Mouse (Mus musculus): ENCODE measurements around the gene Olfr8.
"Not testable (repeated sequence)": the region's sequence is repeated elsewhere in the genome, so short reads cannot be mapped to it uniquely, and the experiment has no call there.

Gene Olfr8

GRCm38 (mm10) chr10:78950336-78950735, at the start of gene Olfr8:
Olfr8 (plus strand) TSS chr10:78950636.
- in situ Hi-C loops (cut with MboI): not testable (repeated sequence)

- in situ Hi-C loops (cut with MboI): not testable (repeated sequence)
These were observed 37.6 kb upstream of the Olfr8 start, which contains the start of gene Olfr1354 for GRCm38 (mm10) chr10:78912871-78913270. Olfr1354 (plus strand) TSS chr10:78913171.

DNA sequence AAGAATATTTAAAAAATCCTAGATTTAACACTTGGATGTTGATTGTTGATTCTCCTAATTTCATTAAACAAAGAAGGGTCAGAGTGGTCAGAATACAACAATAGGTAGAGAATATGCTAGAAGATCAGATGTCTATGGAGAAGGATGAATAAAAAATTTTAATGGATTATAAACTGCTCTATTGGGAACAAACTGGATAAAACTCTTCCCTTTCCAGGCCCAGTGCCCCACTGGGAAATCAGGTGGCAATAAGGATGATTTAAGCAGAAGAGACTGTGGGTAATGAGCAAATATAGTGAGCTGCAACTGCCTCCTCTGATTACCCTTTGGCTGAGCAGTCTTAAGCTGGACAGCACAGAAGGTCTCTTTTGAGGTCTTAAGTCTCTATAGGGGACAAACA, 12.6 kb downstream of the Olfr8 start, which contains the start of gene Olfr1353:
Gene Olfr1353 (plus strand): TSS at position 301 of the 400 bp plus-strand sequence.
- in situ Hi-C loops (cut with MboI): not testable (repeated sequence)

DNA sequence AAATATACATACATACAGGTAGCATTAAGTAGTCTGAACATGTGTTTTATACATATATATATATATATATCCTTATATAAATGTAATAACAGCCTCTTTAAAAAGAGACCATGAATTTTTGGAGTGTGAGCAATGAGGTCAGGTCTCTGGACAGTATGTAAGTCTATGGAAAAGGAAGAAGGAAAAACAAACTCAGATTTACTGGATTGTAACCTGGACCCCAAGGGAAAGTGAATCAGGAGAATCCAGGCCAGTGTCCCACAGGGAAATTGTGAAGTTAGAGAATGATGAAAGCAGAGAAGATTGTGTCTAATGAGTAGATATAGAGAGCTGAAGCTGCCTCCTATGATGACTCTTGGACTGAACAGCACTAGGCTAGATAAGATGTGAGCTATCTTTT, 30.3 kb downstream of the Olfr8 start, which contains the start of gene Olfr1352:
Gene Olfr1352 (plus strand): TSS at position 301 of the 400 bp plus-strand sequence.
- in situ Hi-C loops (cut with MboI): no loop called here

All from mature B cell (primary cell).